ENCODE assay signal across 9 mouse cellular contexts in the genomic region with DNA sequence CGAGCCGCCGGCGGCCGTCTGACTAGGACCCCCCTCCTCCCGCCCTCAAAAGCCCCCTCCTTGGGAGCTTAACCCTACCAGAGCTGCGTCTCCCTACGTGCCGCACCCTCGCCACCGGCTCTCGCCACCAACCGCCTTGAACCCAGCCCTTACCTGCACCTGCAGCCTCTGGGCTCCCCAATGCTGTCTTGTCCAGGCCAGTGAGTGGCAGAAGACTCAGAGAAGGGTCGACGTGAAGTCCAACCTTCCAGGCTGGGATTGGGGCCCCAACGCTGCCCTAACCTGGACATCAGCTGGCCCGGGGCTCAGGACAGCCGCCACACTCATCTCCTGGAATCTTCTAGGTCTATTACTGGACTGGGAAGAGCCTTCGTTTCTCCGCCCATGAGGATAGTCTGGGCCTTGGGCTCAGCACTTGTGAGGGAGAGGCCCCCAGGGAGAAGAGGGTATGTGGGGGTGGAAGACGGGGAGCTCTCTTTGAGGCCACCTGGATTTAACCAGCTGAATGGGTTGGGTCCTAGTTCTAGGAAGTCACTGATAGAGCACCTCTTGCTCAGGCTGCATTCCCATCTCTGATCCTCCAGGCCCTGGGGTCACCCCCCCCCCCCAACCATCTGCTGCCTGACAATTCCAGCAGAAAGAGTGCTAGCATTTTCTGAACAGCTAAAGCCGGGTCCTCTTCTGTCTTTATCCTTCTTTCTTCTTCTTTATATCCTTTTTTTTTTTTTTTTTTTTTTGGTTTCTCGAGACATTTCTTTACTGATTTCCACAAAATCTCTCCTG. TPM values are rescaled to one million over a fixed set of nuclear protein-coding genes. Genes with fewer than 3 reads are reported as not detected.
DNase-seq lines count a peak whose midpoint lies in the region; ATAC-seq lines count a peak whose summit lies in the region.
"Had no signal": no experiment of that assay in that cellular context is flagged by ENCODE, and none has a peak within 500 bp of the region (broad histone marks: within the 10 kb centered on the region; RNA-seq: fewer than 3 reads in every experiment).

A gene (minus strand): TSS at position 321 of the 783 bp plus-strand sequence.

- H3K4me2 ChIP-seq in kidney, embryonic 14.5 days (replicated peaks; ENCODE audit: low read depth, low read length) = peak within 1 kb of the TSS; percentile 78
- H3K4me2 ChIP-seq in embryonic facial prominence, embryonic 12.5 days (replicated peaks) = peak within 1 kb of the TSS; percentile 60
- H3K4me2 ChIP-seq in intestine, embryonic 14.5 days (ENCODE audit: low read length) = peak within 1 kb of the TSS; percentile 75
- H3K4me2 ChIP-seq in midbrain, embryonic 12.5 days (replicated peaks) = peak within 1 kb of the TSS; percentile 53

- peak within 1 kb of the TSS; percentile 41 for H3K4me3 ChIP-seq in kidney, embryonic 14.5 days (ENCODE audit: low read length)
- peak within 1 kb of the TSS; percentile 37 for H3K4me3 ChIP-seq in embryonic facial prominence, embryonic 12.5 days
- H3K4me3 ChIP-seq in intestine, embryonic 14.5 days (ENCODE audit: low read depth, low read length) = peak within 1 kb of the TSS; percentile 36
- peak within 1 kb of the TSS; percentile 38 for H3K4me3 ChIP-seq in midbrain, embryonic 12.5 days

- 11% methylated on average over 23 of the region's 23 CpGs for WGBS in kidney, embryonic 14.5 days
- 11% methylated on average over 23 of the region's 23 CpGs for WGBS in embryonic facial prominence, embryonic 12.5 days
- 12% methylated on average over 23 of the region's 23 CpGs for WGBS in intestine, embryonic 14.5 days
- WGBS in midbrain, embryonic 12.5 days = 9% methylated on average over 23 of the region's 23 CpGs

- no peak for DNase-seq in kidney, adult 18-20 months
- no peak for DNase-seq in intestine, embryonic 14.5 days (ENCODE audit: low spot score)
- no peak for DNase-seq in natural killer cell, adult 2 months (ENCODE audit: low spot score in 2 of 2)
- DNase-seq in kidney, adult 9 months = no peak
- no peak for DNase-seq in adrenal gland, postnatal 14 days

- H3K27me3 ChIP-seq in kidney, embryonic 14.5 days (ENCODE audit: control insufficient read depth, insufficient read depth, low read length) = peaks cover 62% of the 10 kb centered on the region
- H3K27me3 ChIP-seq in embryonic facial prominence, embryonic 12.5 days = peaks cover 66% of the 10 kb centered on the region
- H3K27me3 ChIP-seq in intestine, embryonic 14.5 days (replicated peaks; ENCODE audit: control insufficient read depth, insufficient read depth, low read length) = peaks cover 64% of the 10 kb centered on the region
- peaks cover 78% of the 10 kb centered on the region for H3K27me3 ChIP-seq in midbrain, embryonic 12.5 days

- ATAC-seq in kidney, embryonic 14.5 days (ENCODE audit: low FRiP score, low TSS enrichment) = no peak
- no peak for ATAC-seq in embryonic facial prominence, embryonic 12.5 days (ENCODE audit: insufficient number of reproducible peaks, insufficient read depth, low FRiP score, low TSS enrichment)
- ATAC-seq in intestine, embryonic 14.5 days (replicated peaks; ENCODE audit: low FRiP score, low TSS enrichment, low read depth) = no peak
- ATAC-seq in midbrain, embryonic 12.5 days (ENCODE audit: low FRiP score, low read depth) = 0 out of 2 replicates have a peak, but pooled peaks have one; percentile 34

- H3K36me3 ChIP-seq in kidney, embryonic 14.5 days (ENCODE audit: control insufficient read depth, insufficient read depth, low read length) = no peaks in the 10 kb centered on the region
- no peaks in the 10 kb centered on the region for H3K36me3 ChIP-seq in embryonic facial prominence, embryonic 12.5 days
- no peaks in the 10 kb centered on the region for H3K36me3 ChIP-seq in intestine, embryonic 14.5 days (ENCODE audit: control insufficient read depth, insufficient read depth, low read length)
- H3K36me3 ChIP-seq in midbrain, embryonic 12.5 days = no peaks in the 10 kb centered on the region

- H3K9ac ChIP-seq in kidney, embryonic 14.5 days (ENCODE audit: low read depth, low read length) = peak within 1 kb of the TSS; percentile 44
- H3K9ac ChIP-seq in embryonic facial prominence, embryonic 12.5 days = peak within 1 kb of the TSS; percentile 2; the same call in 1 of the 2 replicates
- 0 out of 2 replicates have a peak within 1 kb of the TSS, but pooled peaks have one; percentile 37 for H3K9ac ChIP-seq in intestine, embryonic 14.5 days (ENCODE audit: low read length)
- H3K9ac ChIP-seq in midbrain, embryonic 12.5 days (replicated peaks) = peak within 1 kb of the TSS; percentile 37; the same call in 1 of the 2 replicates

- H3K27ac ChIP-seq in kidney, embryonic 14.5 days (ENCODE audit: low read depth, low read length) = no peak within 1 kb of the TSS
- no peak within 1 kb of the TSS for H3K27ac ChIP-seq in embryonic facial prominence, embryonic 12.5 days
- no peak within 1 kb of the TSS for H3K27ac ChIP-seq in intestine, embryonic 14.5 days (ENCODE audit: low read depth)
- no peak within 1 kb of the TSS for H3K27ac ChIP-seq in midbrain, embryonic 12.5 days (replicated peaks)

- H3K9me3 ChIP-seq in kidney, embryonic 14.5 days (ENCODE audit: control insufficient read depth, low read length) = no peaks in the 10 kb centered on the region
- H3K9me3 ChIP-seq in embryonic facial prominence, embryonic 12.5 days = no peaks in the 10 kb centered on the region
- H3K9me3 ChIP-seq in intestine, embryonic 14.5 days (ENCODE audit: control insufficient read depth, low read length) = no peaks in the 10 kb centered on the region
- no peaks in the 10 kb centered on the region for H3K9me3 ChIP-seq in midbrain, embryonic 12.5 days

- peaks cover 10% of the 10 kb centered on the region for H3K4me1 ChIP-seq in kidney, embryonic 14.5 days (ENCODE audit: control insufficient read depth, insufficient read depth, low read length)
- H3K4me1 ChIP-seq in embryonic facial prominence, embryonic 12.5 days = peaks cover 8% of the 10 kb centered on the region
- H3K4me1 ChIP-seq in intestine, embryonic 14.5 days (replicated peaks; ENCODE audit: control insufficient read depth, insufficient read depth, low read length) = peaks cover 6% of the 10 kb centered on the region
- peaks cover 16% of the 10 kb centered on the region for H3K4me1 ChIP-seq in midbrain, embryonic 12.5 days

RNA-seq across cellular contexts. Expression of the gene that starts here (rescaled TPM):
- 0.12 and 0.51 TPM in 2 replicates for polyA plus RNA-seq in kidney, embryonic 14.5 days (2014; fragmentation: Nextera tagmentation; extraction: Ambion mirVana)
- polyA plus RNA-seq in embryonic facial prominence, embryonic 12.5 days (2016; fragmentation: Nextera tagmentation; extraction: Ambion mirVana) = 0.62 and 0.65 TPM in 2 replicates
- 0.22 TPM in 1 of 2 replicates, not detected in the other for polyA plus RNA-seq in intestine, embryonic 14.5 days (2014; fragmentation: Nextera tagmentation; extraction: Ambion mirVana)
- polyA plus RNA-seq in midbrain, embryonic 12.5 days (2016; fragmentation: Nextera tagmentation; extraction: Ambion mirVana) = 0.19 and 0.52 TPM in 2 replicates
- total RNA-seq in adrenal gland, postnatal 14 days (2021) = 0.93 TPM in 1 of 2 replicates, not detected in the other
- total RNA-seq: neutrophil, adult 5-6 weeks had no signal

Comparison
In these comparisons a context has a peak if more than half of its experiments do, and no peak if none do; other contexts are left out.
1. Peak in ATAC-seq, H3K4me3 ChIP-seq, H3K9ac ChIP-seq and H3K4me2 ChIP-seq in midbrain, embryonic 12.5 days; RNA of the gene not detected or under 1 TPM.